Mouse (Mus musculus): ENCODE results near the gene Chia1. TPM values are rescaled to one million over a fixed set of nuclear protein-coding genes. Genes with fewer than 3 reads are reported as not detected.

Chia1 gene
- polyA plus RNA-seq, 1 experiment from 2014 or later: not detected

Other genes starting within 250 kb of the Chia1 start
- not detected in 2 replicates for gene Adora3, start 242.4 kb upstream of the Chia1 start, polyA plus RNA-seq (2014; fragmentation: Nextera tagmentation; extraction: Ambion mirVana)
- gene Tmigd3, start 242.3 kb upstream of the Chia1 start, polyA plus RNA-seq (2014; fragmentation: Nextera tagmentation; extraction: Ambion mirVana): 0.26 TPM in 1 of 2 replicates, not detected in the other
- gene I830077J02Rik, start 180.6 kb upstream of the Chia1 start, polyA plus RNA-seq (2014; fragmentation: Nextera tagmentation; extraction: Ambion mirVana): 0.39 and 0.49 TPM in 2 replicates
- gene Wdr77, start 153.9 kb upstream of the Chia1 start, polyA plus RNA-seq (2014; fragmentation: Nextera tagmentation; extraction: Ambion mirVana): 117 and 127 TPM in 2 replicates
- gene Atp5f1, start 153.1 kb upstream of the Chia1 start, polyA plus RNA-seq (2014; fragmentation: Nextera tagmentation; extraction: Ambion mirVana): 561 and 575 TPM in 2 replicates
- gene Ovgp1, start 139.5 kb upstream of the Chia1 start, polyA plus RNA-seq (2014; fragmentation: Nextera tagmentation; extraction: Ambion mirVana): 1.9 and 2.1 TPM in 2 replicates
- gene Pifo, start 98.6 kb upstream of the Chia1 start, polyA plus RNA-seq (2014; fragmentation: Nextera tagmentation; extraction: Ambion mirVana): not detected in 2 replicates
- gene Chil5, start 80.4 kb upstream of the Chia1 start, polyA plus RNA-seq (2014; fragmentation: Nextera tagmentation; extraction: Ambion mirVana): 0.29 TPM in 1 of 2 replicates, not detected in the other
- gene Chil3, start 54.3 kb downstream of the Chia1 start, polyA plus RNA-seq (2014; fragmentation: Nextera tagmentation; extraction: Ambion mirVana): not detected in 2 replicates
- gene Chil4, start 106.3 kb downstream of the Chia1 start, polyA plus RNA-seq (2014; fragmentation: Nextera tagmentation; extraction: Ambion mirVana): not detected in 2 replicates